Mouse (Mus musculus): ENCODE measurements around the gene Pnmt. TPM values are rescaled to one million over a fixed set of nuclear protein-coding genes. Genes with fewer than 3 reads are reported as not detected.

Gene Pnmt
- polyA plus RNA-seq, 1 experiment from 2014 or later, result 4.9 TPM

- 68% methylated on average over 6 of the region's 6 CpGs for WGBS
- no peak overlapping the region for H3K4me2 ChIP-seq (ENCODE audit: low read length)
These were observed 32.0 kb downstream of the Pnmt start for GRCm38 (mm10) chr11:98418273-98418672.

GRCm38 (mm10) chr11:98418939-98419547 lies 32.8 kb downstream of the Pnmt start:
- no peak overlapping the region for H3K4me2 ChIP-seq (ENCODE audit: low read length)
- H3K9ac ChIP-seq (ENCODE audit: low read depth, low read length), result no peak overlapping the region
- no peaks in the 10 kb centered on the region for H3K9me3 ChIP-seq (ENCODE audit: control insufficient read depth, low read length)
- ATAC-seq, result no peak
- H3K27me3 ChIP-seq (replicated peaks; ENCODE audit: control insufficient read depth, insufficient read depth, low read length), result no peaks in the 10 kb centered on the region
- no peaks in the 10 kb centered on the region for H3K36me3 ChIP-seq (ENCODE audit: control insufficient read depth, insufficient read depth, low read length)
- H3K4me1 ChIP-seq (ENCODE audit: control insufficient read depth, insufficient read depth, low read depth, low read length), result 0 out of 2 replicates have a peak, but pooled peaks cover under 1% of the 10 kb centered on the region
- WGBS, result 77% methylated on average over 10 of the region's 10 CpGs
- no peak overlapping the region for H3K27ac ChIP-seq (ENCODE audit: low read depth, low read length)
- no peak overlapping the region for H3K4me3 ChIP-seq (ENCODE audit: low read length)

More at GRCm38 (mm10) chr11:98418273-98418672, 32.0 kb downstream of the Pnmt start:
- no peak for ATAC-seq
- Histone ChIP-seq H3K27ac (ENCODE audit: low read depth, low read length) (no peak overlapping the region), H3K4me1 (ENCODE audit: control insufficient read depth, insufficient read depth, low read depth, low read length) (0 out of 2 replicates have a peak, but pooled peaks cover 5% of the 10 kb centered on the region), H3K27me3 (replicated peaks; ENCODE audit: control insufficient read depth, insufficient read depth, low read length) (no peaks in the 10 kb centered on the region), H3K9me3 (ENCODE audit: control insufficient read depth, low read length) (no peaks in the 10 kb centered on the region), H3K36me3 (ENCODE audit: control insufficient read depth, insufficient read depth, low read length) (no peaks in the 10 kb centered on the region), H3K9ac (ENCODE audit: low read depth, low read length) (no peak overlapping the region), H3K4me3 (ENCODE audit: low read length) (no peak overlapping the region)

GRCm38 (mm10) chr11:98426592-98426991 lies 40.3 kb downstream of the Pnmt start:
- no peaks in the 10 kb centered on the region for H3K4me1 ChIP-seq (ENCODE audit: control insufficient read depth, insufficient read depth, low read depth, low read length)
- no peaks in the 10 kb centered on the region for H3K36me3 ChIP-seq (ENCODE audit: control insufficient read depth, insufficient read depth, low read length)
- no peaks in the 10 kb centered on the region for H3K9me3 ChIP-seq (ENCODE audit: control insufficient read depth, low read length)
- H3K27ac ChIP-seq (ENCODE audit: low read depth, low read length), result no peak overlapping the region
- no peak overlapping the region for H3K9ac ChIP-seq (ENCODE audit: low read depth, low read length)
- no peaks in the 10 kb centered on the region for H3K27me3 ChIP-seq (replicated peaks; ENCODE audit: control insufficient read depth, insufficient read depth, low read length)
- 95% methylated on average over 7 of the region's 7 CpGs for WGBS
- H3K4me2 ChIP-seq (ENCODE audit: low read length), result no peak overlapping the region
- H3K4me3 ChIP-seq (ENCODE audit: low read length), result no peak overlapping the region
- no peak for ATAC-seq

- 91% methylated on average over 5 of the region's 5 CpGs for WGBS
- ATAC-seq, result no peak
These were observed 42.2 kb downstream of the Pnmt start for GRCm38 (mm10) chr11:98428436-98428835.

GRCm38 (mm10) chr11:98431743-98432502 lies 45.7 kb downstream of the Pnmt start:
- no peak overlapping the region for H3K27ac ChIP-seq (ENCODE audit: low read depth, low read length)
- no peak overlapping the region for H3K4me3 ChIP-seq (ENCODE audit: low read length)
- ATAC-seq, result no peak
- H3K9ac ChIP-seq (ENCODE audit: low read depth, low read length), result no peak overlapping the region
- H3K36me3 ChIP-seq (ENCODE audit: control insufficient read depth, insufficient read depth, low read length), result no peaks in the 10 kb centered on the region
- no peak overlapping the region for H3K4me2 ChIP-seq (ENCODE audit: low read length)
- H3K27me3 ChIP-seq (replicated peaks; ENCODE audit: control insufficient read depth, insufficient read depth, low read length), result no peaks in the 10 kb centered on the region
- WGBS, result 78% methylated on average over 9 of the region's 9 CpGs
- H3K9me3 ChIP-seq (ENCODE audit: control insufficient read depth, low read length), result no peaks in the 10 kb centered on the region
- H3K4me1 ChIP-seq (ENCODE audit: control insufficient read depth, insufficient read depth, low read depth, low read length), result no peaks in the 10 kb centered on the region

More at GRCm38 (mm10) chr11:98428436-98428835, 42.2 kb downstream of the Pnmt start:
- Histone ChIP-seq H3K4me3 (ENCODE audit: low read length) (no peak overlapping the region), H3K4me1 (ENCODE audit: control insufficient read depth, insufficient read depth, low read depth, low read length) (no peaks in the 10 kb centered on the region), H3K27me3 (replicated peaks; ENCODE audit: control insufficient read depth, insufficient read depth, low read length) (no peaks in the 10 kb centered on the region), H3K36me3 (ENCODE audit: control insufficient read depth, insufficient read depth, low read length) (no peaks in the 10 kb centered on the region), H3K4me2 (ENCODE audit: low read length) (no peak overlapping the region), H3K27ac (ENCODE audit: low read depth, low read length) (no peak overlapping the region), H3K9me3 (ENCODE audit: control insufficient read depth, low read length) (no peaks in the 10 kb centered on the region), H3K9ac (ENCODE audit: low read depth, low read length) (no peak overlapping the region)

- Histone ChIP-seq H3K36me3 (ENCODE audit: control insufficient read depth, insufficient read depth, low read length) (no peaks in the 10 kb centered on the region), H3K9me3 (ENCODE audit: control insufficient read depth, low read length) (no peaks in the 10 kb centered on the region), H3K27ac (ENCODE audit: low read depth, low read length) (no peak overlapping the region), H3K4me2 (ENCODE audit: low read length) (no peak overlapping the region), H3K27me3 (replicated peaks; ENCODE audit: control insufficient read depth, insufficient read depth, low read length) (no peaks in the 10 kb centered on the region), H3K4me1 (ENCODE audit: control insufficient read depth, insufficient read depth, low read depth, low read length) (peaks cover 3% of the 10 kb centered on the region), H3K9ac (ENCODE audit: low read depth, low read length) (no peak overlapping the region), H3K4me3 (ENCODE audit: low read length) (no peak overlapping the region)
- WGBS, result 91% methylated on average over 9 of the region's 9 CpGs
- ATAC-seq, result no peak
These were observed 49.5 kb downstream of the Pnmt start for GRCm38 (mm10) chr11:98435723-98436122.

- Histone ChIP-seq H3K27ac (ENCODE audit: low read depth, low read length) (no peak overlapping the region), H3K36me3 (ENCODE audit: control insufficient read depth, insufficient read depth, low read length) (no peaks in the 10 kb centered on the region), H3K4me1 (ENCODE audit: control insufficient read depth, insufficient read depth, low read depth, low read length) (peaks cover 3% of the 10 kb centered on the region), H3K4me2 (ENCODE audit: low read length) (no peak overlapping the region; the same call in 1 of the 2 replicates), H3K27me3 (replicated peaks; ENCODE audit: control insufficient read depth, insufficient read depth, low read length) (no peaks in the 10 kb centered on the region), H3K9ac (ENCODE audit: low read depth, low read length) (no peak overlapping the region), H3K4me3 (ENCODE audit: low read length) (no peak overlapping the region), H3K9me3 (ENCODE audit: control insufficient read depth, low read length) (no peaks in the 10 kb centered on the region)
- no peak for ATAC-seq
- 86% methylated on average over 6 of the region's 6 CpGs for WGBS
These were observed 51.2 kb downstream of the Pnmt start for GRCm38 (mm10) chr11:98437441-98437840.

Other genes with a start within 250 kb of the Pnmt start
- gene Fbxl20, start 236.0 kb upstream of the Pnmt start, polyA plus RNA-seq (2015; fragmentation: Nextera tagmentation; extraction: Ambion mirVana), result 20.9 and 26.3 TPM in 2 replicates
- gene Med1, start 193.2 kb upstream of the Pnmt start, polyA plus RNA-seq (2015; fragmentation: Nextera tagmentation; extraction: Ambion mirVana), result 48.7 and 52.6 TPM in 2 replicates
- 6.1 and 7.7 TPM in 2 replicates for gene Cdk12, start 183.4 kb upstream of the Pnmt start, polyA plus RNA-seq (2015; fragmentation: Nextera tagmentation; extraction: Ambion mirVana)
- gene Neurod2, start 56.8 kb upstream of the Pnmt start, polyA plus RNA-seq (2015; fragmentation: Nextera tagmentation; extraction: Ambion mirVana), result 22.9 and 23.4 TPM in 2 replicates
- 7.7 and 9.3 TPM in 2 replicates for gene Ppp1r1b, start 38.0 kb upstream of the Pnmt start, polyA plus RNA-seq (2015; fragmentation: Nextera tagmentation; extraction: Ambion mirVana)
- gene Stard3, start 28.1 kb upstream of the Pnmt start, polyA plus RNA-seq (2015; fragmentation: Nextera tagmentation; extraction: Ambion mirVana), result 39.0 and 39.9 TPM in 2 replicates
- 0.16 and 1.7 TPM in 2 replicates for gene Tcap, start 2.6 kb upstream of the Pnmt start, polyA plus RNA-seq (2015; fragmentation: Nextera tagmentation; extraction: Ambion mirVana)
- 8.2 and 9.3 TPM in 2 replicates for gene Pgap3, start 14.0 kb downstream of the Pnmt start, polyA plus RNA-seq (2015; fragmentation: Nextera tagmentation; extraction: Ambion mirVana)
- gene Erbb2, start 26.0 kb downstream of the Pnmt start, polyA plus RNA-seq (2015; fragmentation: Nextera tagmentation; extraction: Ambion mirVana), result 6.6 and 10.0 TPM in 2 replicates
- gene Mien1, start 52.5 kb downstream of the Pnmt start, polyA plus RNA-seq (2015; fragmentation: Nextera tagmentation; extraction: Ambion mirVana), result 250 and 276 TPM in 2 replicates
- gene Grb7, start 59.9 kb downstream of the Pnmt start, polyA plus RNA-seq (2015; fragmentation: Nextera tagmentation; extraction: Ambion mirVana), result 1.3 and 2.5 TPM in 2 replicates
- gene Ikzf3, start 159.6 kb downstream of the Pnmt start, polyA plus RNA-seq (2015; fragmentation: Nextera tagmentation; extraction: Ambion mirVana), result 0.35 and 0.45 TPM in 2 replicates
- 0.11 and 0.15 TPM in 2 replicates for gene Zpbp2, start 164.6 kb downstream of the Pnmt start, polyA plus RNA-seq (2015; fragmentation: Nextera tagmentation; extraction: Ambion mirVana)
- gene Ormdl3, start 200.9 kb downstream of the Pnmt start, polyA plus RNA-seq (2015; fragmentation: Nextera tagmentation; extraction: Ambion mirVana), result 117 and 124 TPM in 2 replicates
- gene Lrrc3c, start 211.8 kb downstream of the Pnmt start, polyA plus RNA-seq (2015; fragmentation: Nextera tagmentation; extraction: Ambion mirVana), result not detected in 2 replicates
- 0.41 and 1.3 TPM in 2 replicates for gene Gm12355, start 239.2 kb downstream of the Pnmt start, polyA plus RNA-seq (2015; fragmentation: Nextera tagmentation; extraction: Ambion mirVana)
- not detected in 2 replicates for gene Gsdma3, start 239.9 kb downstream of the Pnmt start, polyA plus RNA-seq (2015; fragmentation: Nextera tagmentation; extraction: Ambion mirVana)

Measured in hindbrain, embryonic 16.5 days (tissue).